In genomic region chr11:117872861-117873608, GRCm38 (mm10) we compare ENCODE assay signal across 8 mouse cellular contexts. TPM values are rescaled to one million over a fixed set of nuclear protein-coding genes. Genes with fewer than 3 reads are reported as not detected.
DNase-seq lines count a peak whose midpoint lies in the region; ATAC-seq lines count a peak whose summit lies in the region.

TSS of gene Tha1 (minus strand) at chr11:117873481.

- DNase-seq in CD4-positive, CD25-positive, alpha-beta regulatory T cell, adult 2 months (ENCODE audit: low read depth, low spot score), result peak; percentile 57
- peak; percentile 86 for DNase-seq in embryo, embryonic 9.5 days (ENCODE audit: extremely low spot score)
- peak; percentile 88 for DNase-seq in heart, adult 18-20 months
- peak; percentile 84 for DNase-seq in kidney, adult 18-20 months
- DNase-seq in left cerebral cortex, postnatal 4 days, result peak; percentile 82
- peak; percentile 84 for DNase-seq in mesoderm, embryonic 11.5 days (ENCODE audit: low read depth, low spot score)
- DNase-seq in spleen, postnatal 36 days (ENCODE audit: low spot score in 2 of 2), result peak; percentile 52 to 62

- intact Hi-C loops in left cerebral cortex, postnatal 4 days (cut with DNase I), result loop anchor here (5.0 to 10.0 kb wide), 3 partner anchors 122 to 352 kb away; no protein-coding TSS in a partner anchor

- ATAC-seq in CD4-positive, CD25-positive, alpha-beta regulatory T cell, adult 4 months, result no peak

RNA-seq across cellular contexts. Expression of gene Tha1, which starts in this region (rescaled TPM):
- 1 to 10 TPM; 8.5 to 10.0 TPM for polyA plus RNA-seq in CD4-positive, CD25-positive, alpha-beta regulatory T cell, adult 4 months (2017; shearing (Covaris generic))
- 10 to 100 TPM; 10.6 to 10.8 TPM for total RNA-seq in heart, adult 18-20 months (2021)
- 1 to 10 TPM; 2.1 to 3.3 TPM for total RNA-seq in left cerebral cortex, postnatal 4 days (2021)
